In the genomic region with DNA sequence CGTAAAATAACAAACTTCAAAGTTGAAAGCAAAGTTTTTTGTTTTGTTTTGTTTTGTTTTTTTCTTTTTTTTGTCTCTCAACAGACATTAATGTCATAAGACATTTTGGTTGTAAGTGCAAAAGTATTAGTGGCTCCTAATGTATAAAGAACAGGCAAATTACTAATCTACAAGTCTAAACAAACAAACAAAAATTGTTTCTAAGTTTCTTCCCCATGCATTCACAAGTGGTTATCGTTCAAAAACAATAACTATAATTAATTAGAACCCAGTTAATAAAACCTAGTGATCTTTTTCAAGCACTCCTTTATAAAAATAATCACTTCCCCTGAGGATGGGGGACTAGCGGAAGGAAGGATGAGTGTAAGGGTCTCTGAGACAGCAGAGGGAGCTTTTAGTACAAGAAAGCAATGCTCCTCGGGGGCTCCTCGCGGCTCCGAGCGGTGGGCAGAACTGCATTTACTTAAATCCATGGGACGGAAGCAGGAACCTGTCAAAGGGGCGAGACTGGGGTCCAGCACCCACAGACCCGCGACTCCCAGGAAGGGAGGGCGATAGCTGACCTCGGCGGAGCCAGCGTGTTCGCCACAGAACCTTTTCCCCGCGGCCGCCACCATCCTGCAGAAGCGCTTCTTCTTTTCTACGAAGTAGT, we compare ENCODE assay signal across 1 mouse cellular context.
A peak's percentile ranks its signal among the peaks of the same experiment; 100 is the strongest.
TF ChIP-seq lines count a peak whose summit lies in the region.

No protein-coding gene starts in this region.

TF ChIP-seq in MEL, 35 proteins besides CTCF, POLR2A, EP300 and RAD21:
- TF ChIP-seq MAFK (IDR thresholded peaks at IDR 0.05; ENCODE audit: borderline replicate concordance, low read depth, low read length), result no peak
- no peak for TF ChIP-seq MEF2A (IDR thresholded peaks at IDR 0.05; ENCODE audit: extremely low read depth, insufficient replicate concordance, low read depth, low read length, poor library complexity, severe bottlenecking)
- TF ChIP-seq UBTF (IDR thresholded peaks at IDR 0.05; ENCODE audit: borderline replicate concordance, insufficient read depth, low read depth, low read length), result no peak
- TF ChIP-seq HCFC1 (IDR thresholded peaks at IDR 0.05; ENCODE audit: low read depth, low read length), result no peak
- no peak for TF ChIP-seq KAT2A (conservative IDR thresholded peaks at IDR 0.05; ENCODE audit: low read depth, low read length)
- TF ChIP-seq GABPA (IDR thresholded peaks at IDR 0.05; ENCODE audit: low read depth, low read length), result no peak
- TF ChIP-seq CHD1 (IDR thresholded peaks at IDR 0.05; ENCODE audit: low read depth, low read length), result 0 out of 2 replicates have a peak, but pooled peaks have one; percentile 57
- TF ChIP-seq USF2 (IDR thresholded peaks at IDR 0.05; ENCODE audit: borderline replicate concordance in 1 of 2, insufficient read depth in 1 of 2, low read depth in 1 of 2, low read length in 2 of 2), result no peak
- TF ChIP-seq ELF1 (IDR thresholded peaks at IDR 0.05; ENCODE audit: low read depth, low read length), result no peak
- TF ChIP-seq MYC (IDR thresholded peaks at IDR 0.05; ENCODE audit: low read depth, low read length), result no peak; the same call in 1 of the 2 replicates
- no peak for TF ChIP-seq GATA1 (IDR thresholded peaks at IDR 0.05; ENCODE audit: low read depth, low read length)
- TF ChIP-seq MXI1 (IDR thresholded peaks at IDR 0.05; ENCODE audit: low read depth, low read length), result no peak
- TF ChIP-seq SMC3 (IDR thresholded peaks at IDR 0.05; ENCODE audit: low read depth, low read length), result peak; percentile 38
TF ChIP-seq in MEL: peak in this region for 2.
